Mouse (Mus musculus) heart, adult 2 months (tissue): ENCODE measurements around the gene Cyp4f39. TPM values are rescaled to one million over a fixed set of nuclear protein-coding genes. Genes with fewer than 3 reads are reported as not detected.
"Not testable (repeated sequence)": the region's sequence is repeated elsewhere in the genome, so short reads cannot be mapped to it uniquely, and the experiment has no call there.

ENCODE experiments used
- DNase-seq, 2 experiments: peaks; one replicate each; pipeline ENCODE4 v3.0.0; 2021
- H3K27ac ChIP-seq: fragments of 200-600 bp; 2 replicates; pipeline ENCODE4 v1.8.1; 2022
- H3K27me3 ChIP-seq: fragments of 200-500 bp; 2 replicates; pipeline ENCODE4 v1.6.1; 2012; ENCODE audit warnings: mild to moderate bottlenecking, low read length, inconsistent platforms, mixed read lengths; ENCODE audit not compliant: control insufficient read depth, insufficient read depth
- H3K36me3 ChIP-seq: fragments of 200-500 bp; 2 replicates; pipeline ENCODE4 v1.6.1; 2012; ENCODE audit warnings: low read length, inconsistent platforms; ENCODE audit not compliant: control insufficient read depth, insufficient read depth
- H3K4me1 ChIP-seq: fragments of 200-500 bp; 2 replicates; pipeline ENCODE4 v1.6.1; 2011; ENCODE audit warnings: low read length; ENCODE audit not compliant: control insufficient read depth, insufficient read depth
- H3K4me3 ChIP-seq: fragments of 200-600 bp; 2 replicates; pipeline ENCODE4 v1.8.1; 2022
- H3K79me2 ChIP-seq: fragments of 200-500 bp; replicated peaks from 2 replicates; pipeline ENCODE4 v1.6.1; 2012; ENCODE audit warnings: mild to moderate bottlenecking, inconsistent platforms, low read length, moderate library complexity, mixed read lengths; ENCODE audit not compliant: control insufficient read depth, insufficient read depth
- H3K9ac ChIP-seq: fragments of 200-500 bp; 2 replicates; pipeline ENCODE4 v1.6.1; 2012; ENCODE audit warnings: low read depth, mild to moderate bottlenecking, control low read depth, inconsistent platforms, low read length, mixed read lengths
- CTCF ChIP-seq: fragments of 200-600 bp; IDR thresholded peaks from 2 replicates; pipeline ENCODE4 v1.8.1; 2022; ENCODE audit warnings: antibody characterized with exemption, mild to moderate bottlenecking, moderate library complexity
- EP300 ChIP-seq: fragments of 200-500 bp; IDR thresholded peaks from 2 replicates; pipeline ENCODE4 v1.6.1; 2011; ENCODE audit warnings: low read depth, low read length, control low read depth; ENCODE audit not compliant: insufficient read depth
- POLR2A ChIP-seq: fragments of 200-500 bp; IDR thresholded peaks from 2 replicates; pipeline ENCODE4 v1.6.1; 2011; ENCODE audit warnings: mild to moderate bottlenecking, low read depth, low read length, control low read depth; ENCODE audit not compliant: insufficient read depth
- WGBS: fragments of 180-500 bp; shearing (Covaris S2); methylation state at CpG from one replicate; pipeline ENCODE4 v1.1.7; 2018; 5-methylcytosine and 5-hydroxymethylcytosine counted together
- intact Hi-C: fragments of 180-260 bp; cut with DNase I; formaldehyde crosslinking; loops from one replicate; pipeline ENCODE4 v1.15.1; 2025
- polyA plus RNA-seq: library from polyadenylated mRNA; depleted of rRNA; stranded (reverse); fragments of >200 nt; gene quantifications from 2 replicates; pipeline ENCODE4 v1.2.3, GENCODE M21; 2012
- total RNA-seq, 2 experiments: library from RNA; stranded (reverse); gene quantifications; 2 replicates each; pipeline ENCODE4 v1.2.3; 2021

Cyp4f39 gene
- total and polyA plus RNA-seq, 3 experiments = 0.21 TPM; not detected in 2

- Histone ChIP-seq H3K4me1 (0 out of 2 replicates have a peak, but pooled peaks cover 1% of the 10 kb centered on the region), H3K27ac (no peak overlapping the region), H3K9ac (no peak overlapping the region), H3K79me2 (no peaks in the 10 kb centered on the region), H3K27me3 (no peaks in the 10 kb centered on the region), H3K4me3 (no peak overlapping the region), H3K36me3 (no peaks in the 10 kb centered on the region)
- DNase-seq = peak; percentile 46 to 49
- TF ChIP-seq EP300 = 0 out of 2 replicates have a peak, but pooled peaks have one; percentile 44
- no peak for TF ChIP-seq POLR2A
- peak; percentile 91 for TF ChIP-seq CTCF
- WGBS = 75% methylated on average over 1 of the region's 1 CpGs
- intact Hi-C loops = loop anchor here (1.0 to 10.0 kb wide), 5 partner anchors 57 to 420 kb away; no protein-coding TSS in a partner anchor
Observed at GRCm38 (mm10) chr17:32494601-32495000, 42.1 kb downstream of the Cyp4f39 start.

GRCm38 (mm10) chr17:32500511-32500910 lies 48.0 kb downstream of the Cyp4f39 start:
- 84% methylated on average over 4 of the region's 4 CpGs for WGBS
- H3K79me2 ChIP-seq, H3K9ac ChIP-seq, intact Hi-C loops, H3K4me1 ChIP-seq, H3K27ac ChIP-seq, H3K27me3 ChIP-seq, H3K4me3 ChIP-seq, H3K36me3 ChIP-seq, DNase-seq: not testable (repeated sequence)

- Histone ChIP-seq H3K36me3 (no peaks in the 10 kb centered on the region), H3K9ac (no peak overlapping the region), H3K79me2 (no peaks in the 10 kb centered on the region), H3K27me3 (no peaks in the 10 kb centered on the region), H3K27ac (no peak overlapping the region), H3K4me1 (no peaks in the 10 kb centered on the region; the same call in none of the 2 replicates), H3K4me3 (no peak overlapping the region)
- intact Hi-C loops = no loop called here
- WGBS = 37% methylated on average over 3 of the region's 3 CpGs
- DNase-seq = no peak
- TF ChIP-seq POLR2A (no peak), CTCF (no peak), EP300 (no peak)
Observed at GRCm38 (mm10) chr17:32501051-32501450, 48.5 kb downstream of the Cyp4f39 start.

- Histone ChIP-seq H3K79me2 (no peaks in the 10 kb centered on the region), H3K4me1 (peaks cover 3% of the 10 kb centered on the region), H3K4me3 (no peak overlapping the region), H3K27me3 (no peaks in the 10 kb centered on the region), H3K36me3 (peaks cover 2% of the 10 kb centered on the region; the same call in 1 of the 2 replicates), H3K27ac (no peak overlapping the region), H3K9ac (no peak overlapping the region)
- WGBS = 65% methylated on average over 2 of the region's 2 CpGs
- TF ChIP-seq CTCF (no peak), POLR2A (no peak), EP300 (no peak)
- DNase-seq = no peak
- intact Hi-C loops = no loop called here
Observed at GRCm38 (mm10) chr17:32503111-32503510, 50.6 kb downstream of the Cyp4f39 start.

GRCm38 (mm10) chr17:32505851-32506728 lies 53.6 kb downstream of the Cyp4f39 start, which contains the start of gene Cyp4f17:
TSS of gene Cyp4f17 (plus strand) at chr17:32506050.
- DNase-seq = peak; percentile 65 to 67
- intact Hi-C loops = no loop called here
- Histone ChIP-seq H3K36me3 (peaks cover 2% of the 10 kb centered on the region; the same call in 1 of the 2 replicates), H3K27ac (peak within 1 kb of the TSS; percentile 73), H3K79me2 (no peaks in the 10 kb centered on the region), H3K27me3 (no peaks in the 10 kb centered on the region), H3K4me3 (peak within 1 kb of the TSS; percentile 64), H3K4me1 (peaks cover 3% of the 10 kb centered on the region), H3K9ac (peak within 1 kb of the TSS; percentile 57)
- TF ChIP-seq CTCF = no peak
- peak; percentile 66 for TF ChIP-seq POLR2A
- 1% methylated on average over 30 of the region's 30 CpGs for WGBS

- 45% methylated on average over 9 of the region's 9 CpGs for WGBS
- H3K79me2 ChIP-seq = no peaks in the 10 kb centered on the region
- peak; percentile 13 to 39 for DNase-seq
- H3K9ac ChIP-seq = peak overlapping the region; percentile 56
- no peak for TF ChIP-seq POLR2A
- no peak for TF ChIP-seq CTCF
- TF ChIP-seq EP300 = no peak
- H3K36me3 ChIP-seq = peaks cover 2% of the 10 kb centered on the region; the same call in 1 of the 2 replicates
- peak overlapping the region; percentile 73 for H3K27ac ChIP-seq
- H3K4me3 ChIP-seq = peak overlapping the region; percentile 64
- intact Hi-C loops = no loop called here
- H3K4me1 ChIP-seq = peaks cover 3% of the 10 kb centered on the region
- no peaks in the 10 kb centered on the region for H3K27me3 ChIP-seq
Observed at GRCm38 (mm10) chr17:32506729-32507245, 54.3 kb downstream of the Cyp4f39 start.
